Mouse (Mus musculus): ENCODE measurements around the gene Ncf1.

The Ncf1 gene

GRCm38 (mm10) chr5:134229391-134229790, at the start of gene Ncf1:
TSS of gene Ncf1 (minus strand) at chr5:134229625.
- in situ Hi-C loops (cut with MboI; ENCODE audit: low pct_unique_long_range_greater_than_20kb in 1 of 2, low sequenced_read_pairs in 2 of 2, unreplicated experiment in 1 of 2), result no loop called here

DNA sequence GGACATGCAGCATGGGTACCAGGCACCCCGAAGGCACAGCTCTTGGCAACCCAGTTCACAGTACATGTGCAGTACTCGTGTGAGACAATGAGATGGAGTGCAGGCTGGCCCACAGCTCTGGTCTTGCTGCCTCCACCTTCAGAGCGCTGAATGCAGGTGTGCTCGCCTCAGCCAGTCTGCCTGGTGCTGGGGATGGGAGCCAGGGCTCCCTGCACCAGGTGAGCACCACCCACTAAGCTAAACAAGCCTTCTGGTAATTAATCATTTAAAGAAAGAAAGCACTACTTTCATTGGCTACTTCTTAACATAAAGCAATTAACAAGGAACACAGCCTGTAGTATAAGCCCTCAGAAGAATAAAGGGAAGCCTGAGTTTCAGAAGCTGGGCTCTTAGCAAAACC, 47.7 kb upstream of the Ncf1 start:
- in situ Hi-C loops (cut with MboI; ENCODE audit: low pct_unique_long_range_greater_than_20kb in 1 of 2, low sequenced_read_pairs in 2 of 2, unreplicated experiment in 1 of 2), result no loop called here

GRCm38 (mm10) chr5:134275556-134275955, 46.1 kb upstream of the Ncf1 start:
- in situ Hi-C loops (cut with MboI; ENCODE audit: low pct_unique_long_range_greater_than_20kb in 1 of 2, low sequenced_read_pairs in 2 of 2, unreplicated experiment in 1 of 2), result no loop called here

DNA sequence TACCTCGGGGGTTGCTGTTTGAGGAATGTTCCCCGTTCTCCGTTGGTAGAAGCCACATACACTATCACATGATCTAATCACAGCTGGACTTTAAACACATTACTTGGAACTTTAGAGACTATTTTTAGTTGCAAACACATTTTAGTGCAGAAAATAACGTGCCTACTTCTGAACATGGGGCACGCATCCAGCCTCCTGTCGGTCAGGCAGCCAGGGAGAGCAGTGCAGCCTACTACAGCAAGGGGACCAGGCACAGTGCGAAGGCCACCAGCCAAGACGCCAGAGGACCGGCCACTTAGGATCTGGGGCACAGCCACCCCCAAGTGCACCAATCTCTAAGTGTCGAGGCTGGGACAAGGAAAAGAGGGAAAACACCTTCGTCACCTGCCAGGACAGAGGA, 45.6 kb upstream of the Ncf1 start:
- in situ Hi-C loops (cut with MboI; ENCODE audit: low pct_unique_long_range_greater_than_20kb in 1 of 2, low sequenced_read_pairs in 2 of 2, unreplicated experiment in 1 of 2), result no loop called here

DNA sequence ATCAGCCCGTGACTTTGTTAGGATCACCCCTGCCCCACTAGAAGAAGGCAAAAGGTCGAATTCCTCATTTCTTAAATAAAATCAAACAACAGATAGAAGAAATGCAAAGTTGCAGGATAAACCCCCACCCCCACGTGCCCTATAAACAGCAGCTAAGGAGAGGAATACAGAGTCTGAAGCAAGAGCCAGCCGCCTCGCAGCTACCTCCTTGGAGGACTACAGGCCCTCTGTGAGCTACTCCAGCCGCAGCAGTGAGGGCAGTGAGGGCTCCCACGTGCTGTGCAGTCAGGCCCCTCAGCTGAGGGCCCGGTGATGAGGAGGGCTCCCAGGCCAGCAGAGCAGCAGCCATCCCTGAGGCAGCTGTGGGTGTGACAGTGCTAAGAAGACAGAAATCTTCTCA, 44.3 kb upstream of the Ncf1 start:
- in situ Hi-C loops (cut with MboI; ENCODE audit: low pct_unique_long_range_greater_than_20kb in 1 of 2, low sequenced_read_pairs in 2 of 2, unreplicated experiment in 1 of 2), result no loop called here

DNA sequence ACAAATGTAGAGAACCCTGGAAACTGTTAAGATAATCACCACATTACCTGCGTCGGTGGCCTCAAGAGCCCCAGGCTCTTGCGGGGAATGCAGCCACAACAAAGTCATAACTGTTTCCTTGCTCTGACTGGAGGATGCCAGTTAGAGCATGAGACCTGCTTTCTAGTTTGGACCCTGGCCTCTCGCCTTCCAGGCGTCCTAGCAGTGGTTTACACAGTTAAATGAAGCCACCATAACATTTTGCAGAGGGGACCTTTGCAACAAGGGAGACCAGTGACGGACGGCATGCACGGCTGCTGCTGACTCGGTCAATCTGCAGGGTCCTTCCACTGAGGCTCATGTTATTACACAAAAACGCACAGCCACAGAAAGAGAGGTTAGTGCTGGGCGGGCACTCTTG, 43.3 kb upstream of the Ncf1 start:
- in situ Hi-C loops (cut with MboI; ENCODE audit: low pct_unique_long_range_greater_than_20kb in 1 of 2, low sequenced_read_pairs in 2 of 2, unreplicated experiment in 1 of 2), result no loop called here

GRCm38 (mm10) chr5:134271421-134271820, 42.0 kb upstream of the Ncf1 start:
- in situ Hi-C loops (cut with MboI; ENCODE audit: low pct_unique_long_range_greater_than_20kb in 1 of 2, low sequenced_read_pairs in 2 of 2, unreplicated experiment in 1 of 2), result no loop called here

GRCm38 (mm10) chr5:134270566-134270965, 41.1 kb upstream of the Ncf1 start:
- in situ Hi-C loops (cut with MboI; ENCODE audit: low pct_unique_long_range_greater_than_20kb in 1 of 2, low sequenced_read_pairs in 2 of 2, unreplicated experiment in 1 of 2), result no loop called here

DNA sequence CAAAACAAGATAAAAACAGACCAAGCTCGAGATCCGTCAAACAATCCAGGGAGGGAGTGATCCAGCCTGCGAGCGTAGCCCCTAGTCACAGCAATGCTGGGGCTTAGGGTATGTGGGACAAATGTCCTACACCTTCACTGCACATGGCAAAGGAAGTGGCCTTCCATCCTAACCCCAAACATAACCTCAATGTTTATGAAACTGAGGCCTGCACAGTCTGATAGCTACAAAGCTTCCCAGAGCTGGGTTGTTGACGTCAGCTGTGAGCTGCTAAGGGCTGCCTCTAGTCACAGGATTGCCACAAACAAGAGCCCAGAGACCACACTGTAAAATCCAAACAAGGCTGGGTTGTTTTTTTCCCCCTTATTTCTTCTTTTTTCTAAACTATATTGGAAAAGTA, 40.3 kb upstream of the Ncf1 start:
- in situ Hi-C loops (cut with MboI; ENCODE audit: low pct_unique_long_range_greater_than_20kb in 1 of 2, low sequenced_read_pairs in 2 of 2, unreplicated experiment in 1 of 2), result no loop called here

- in situ Hi-C loops (cut with MboI; ENCODE audit: low pct_unique_long_range_greater_than_20kb in 1 of 2, low sequenced_read_pairs in 2 of 2, unreplicated experiment in 1 of 2), result no loop called here
Measured at GRCm38 (mm10) chr5:134268751-134269150, 39.3 kb upstream of the Ncf1 start.

DNA sequence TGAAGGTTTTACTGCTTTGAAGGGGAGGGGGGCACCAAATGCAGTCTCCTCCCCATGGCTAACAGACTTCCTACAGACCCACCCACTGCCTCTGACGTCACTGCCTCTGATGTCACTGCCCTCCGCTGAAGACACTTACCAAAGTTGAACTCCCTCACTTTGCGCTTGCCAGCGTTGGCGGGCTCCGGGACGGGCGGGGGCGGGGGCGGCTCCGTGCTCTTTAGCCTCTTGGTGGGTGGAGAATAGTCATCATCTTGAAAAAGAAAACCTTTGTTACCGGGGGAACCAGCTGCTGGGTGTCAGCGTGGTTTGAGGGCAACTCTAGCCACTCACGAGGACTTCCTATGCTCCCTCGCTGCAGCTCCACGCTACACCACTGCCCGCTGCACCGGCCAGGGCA, 37.0 kb upstream of the Ncf1 start:
- in situ Hi-C loops (cut with MboI; ENCODE audit: low pct_unique_long_range_greater_than_20kb in 1 of 2, low sequenced_read_pairs in 2 of 2, unreplicated experiment in 1 of 2), result no loop called here

GRCm38 (mm10) chr5:134265890-134266289, 36.5 kb upstream of the Ncf1 start:
- in situ Hi-C loops (cut with MboI; ENCODE audit: low pct_unique_long_range_greater_than_20kb in 1 of 2, low sequenced_read_pairs in 2 of 2, unreplicated experiment in 1 of 2), result no loop called here

GRCm38 (mm10) chr5:134260001-134260636, 30.7 kb upstream of the Ncf1 start:
- in situ Hi-C loops (cut with MboI; ENCODE audit: low pct_unique_long_range_greater_than_20kb in 1 of 2, low sequenced_read_pairs in 2 of 2, unreplicated experiment in 1 of 2), result no loop called here

DNA sequence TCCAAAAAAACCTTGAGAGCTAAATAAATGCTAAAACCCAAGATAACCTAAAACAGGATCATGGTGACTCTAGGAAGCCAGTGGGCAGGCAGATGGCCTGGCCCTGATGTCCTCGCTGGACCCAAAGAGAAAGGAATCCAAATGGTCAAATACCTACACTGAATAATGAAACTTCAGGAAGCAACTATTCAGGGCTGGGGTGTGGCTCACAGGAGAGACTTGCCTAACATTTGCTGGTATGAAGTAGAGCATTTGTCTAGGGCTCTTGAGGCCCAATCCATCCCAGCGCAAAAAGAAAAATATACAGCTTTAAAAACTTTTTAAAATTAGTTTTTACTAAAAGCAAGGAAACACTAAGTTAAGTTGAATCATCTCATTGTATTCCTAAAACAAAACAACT, 29.5 kb upstream of the Ncf1 start:
- in situ Hi-C loops (cut with MboI; ENCODE audit: low pct_unique_long_range_greater_than_20kb in 1 of 2, low sequenced_read_pairs in 2 of 2, unreplicated experiment in 1 of 2), result no loop called here

DNA sequence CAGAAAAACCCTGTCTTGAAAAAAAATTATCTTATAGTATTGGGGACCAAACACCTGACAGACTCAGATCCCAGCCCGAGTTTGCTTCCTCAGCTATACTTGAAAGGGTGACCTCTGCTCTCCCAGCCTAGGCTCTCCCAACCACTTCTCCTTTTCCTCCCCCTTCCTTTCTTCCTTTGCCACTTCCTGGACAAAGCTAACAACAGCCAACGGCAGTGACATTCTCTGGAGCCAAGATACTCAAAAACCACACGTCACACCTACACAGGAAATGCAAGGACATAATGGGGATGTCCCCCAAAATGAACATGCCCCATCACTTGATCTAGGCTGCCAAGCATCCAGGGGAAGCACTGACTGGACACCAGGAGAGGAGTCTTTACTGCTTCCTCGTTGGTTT, 29.0 kb upstream of the Ncf1 start:
- in situ Hi-C loops (cut with MboI; ENCODE audit: low pct_unique_long_range_greater_than_20kb in 1 of 2, low sequenced_read_pairs in 2 of 2, unreplicated experiment in 1 of 2), result no loop called here

DNA sequence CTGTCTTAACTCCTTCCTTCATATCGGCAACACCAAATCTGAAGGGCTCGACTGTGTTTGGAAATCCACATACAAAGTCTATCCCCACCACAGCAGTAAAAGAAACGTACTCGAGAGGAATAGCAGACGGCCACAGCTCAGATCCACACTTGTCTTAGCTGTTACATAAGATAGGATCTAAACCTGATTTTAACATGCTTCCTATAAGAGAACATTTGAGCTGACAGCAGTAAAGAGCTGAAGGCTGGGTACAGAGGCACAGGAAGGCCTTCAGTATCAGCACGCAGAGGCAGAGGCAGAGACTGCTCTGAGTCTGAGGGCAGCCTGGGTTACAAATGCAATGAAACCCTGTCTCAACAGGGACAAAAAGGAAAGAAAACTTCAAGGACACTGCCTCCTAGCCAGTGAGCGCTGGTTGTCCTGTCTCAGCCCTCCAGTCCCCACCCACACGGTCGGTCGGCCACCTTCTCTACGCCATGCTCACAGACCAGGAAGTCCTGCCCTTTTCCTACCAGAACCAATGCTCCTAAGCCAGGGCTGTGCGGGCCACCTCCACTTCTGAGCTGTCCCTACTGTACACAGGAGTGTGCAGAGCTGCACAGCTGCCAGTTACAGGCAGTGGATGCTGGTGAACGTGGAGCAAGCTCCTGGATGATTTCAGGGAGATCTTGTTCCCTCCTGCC, 28.1 kb upstream of the Ncf1 start:
- in situ Hi-C loops (cut with MboI; ENCODE audit: low pct_unique_long_range_greater_than_20kb in 1 of 2, low sequenced_read_pairs in 2 of 2, unreplicated experiment in 1 of 2), result no loop called here

DNA sequence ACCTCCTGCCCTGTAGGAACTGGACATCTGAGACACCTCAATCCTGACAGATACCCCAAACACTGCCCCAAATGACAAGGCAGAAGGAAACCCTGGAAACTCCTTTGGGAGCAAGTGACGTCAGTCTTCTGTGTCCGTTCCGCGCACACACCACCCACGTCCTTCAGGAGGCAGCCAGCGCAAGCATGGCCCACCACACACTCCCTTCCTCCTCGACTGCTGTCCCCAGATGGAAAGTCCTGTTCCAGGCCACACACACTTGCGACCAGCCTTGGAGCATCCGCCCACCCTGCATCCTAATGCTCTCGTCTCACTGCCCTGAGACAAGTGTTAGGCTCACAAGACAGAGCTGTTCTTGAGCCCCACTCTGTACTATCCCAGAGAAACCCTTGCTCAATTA, 25.9 kb upstream of the Ncf1 start:
- in situ Hi-C loops (cut with MboI; ENCODE audit: low pct_unique_long_range_greater_than_20kb in 1 of 2, low sequenced_read_pairs in 2 of 2, unreplicated experiment in 1 of 2), result no loop called here

DNA sequence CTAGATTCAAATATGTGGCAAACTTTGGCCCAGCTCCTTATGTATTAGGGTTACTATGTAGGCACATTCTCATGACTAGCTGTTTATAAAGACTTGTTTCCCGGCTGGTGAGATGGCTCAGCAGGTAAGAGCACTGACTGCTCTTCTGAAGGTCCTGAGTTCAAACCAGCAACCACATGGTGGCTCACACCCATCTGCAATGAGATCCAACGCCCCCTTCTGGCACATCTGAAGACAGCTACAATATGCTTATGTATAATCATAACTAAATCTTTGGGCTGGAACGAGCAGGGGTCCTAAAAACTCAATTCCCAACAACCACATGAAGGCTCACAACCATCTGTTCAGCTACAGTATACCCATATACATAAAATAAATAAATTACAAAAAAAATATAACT, 24.4 kb upstream of the Ncf1 start:
- in situ Hi-C loops (cut with MboI; ENCODE audit: low pct_unique_long_range_greater_than_20kb in 1 of 2, low sequenced_read_pairs in 2 of 2, unreplicated experiment in 1 of 2), result no loop called here

DNA sequence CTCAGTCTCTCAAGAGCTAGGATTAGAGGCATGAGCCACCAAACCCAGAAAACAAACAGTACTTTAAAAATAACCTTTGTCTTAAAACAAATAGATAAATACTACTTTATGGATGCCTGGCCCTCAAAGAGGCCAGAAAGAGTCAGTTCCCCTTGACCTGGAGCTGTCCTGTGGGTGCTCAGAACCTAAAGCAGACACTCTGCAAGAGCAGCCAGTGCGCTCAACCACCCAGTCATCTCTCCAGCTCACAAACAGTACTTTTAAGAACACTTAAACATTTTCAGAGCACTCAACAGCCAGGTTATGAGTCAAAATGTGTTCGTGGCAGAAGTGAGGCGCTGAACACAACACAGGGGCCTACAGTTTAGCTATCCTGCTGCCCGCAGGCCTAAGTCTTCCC, 21.7 kb upstream of the Ncf1 start:
- in situ Hi-C loops (cut with MboI; ENCODE audit: low pct_unique_long_range_greater_than_20kb in 1 of 2, low sequenced_read_pairs in 2 of 2, unreplicated experiment in 1 of 2), result no loop called here

- in situ Hi-C loops (cut with MboI; ENCODE audit: low pct_unique_long_range_greater_than_20kb in 1 of 2, low sequenced_read_pairs in 2 of 2, unreplicated experiment in 1 of 2), result no loop called here
Measured at GRCm38 (mm10) chr5:134250601-134251000, 21.2 kb upstream of the Ncf1 start.

Measured in mouse embryonic stem cell (cell line).